Mouse (Mus musculus) bone marrow macrophage, adult 2 months (primary cell): ENCODE measurements around the gene Tacr3.

Experiments used
- CTCF ChIP-seq: IDR thresholded peaks from 2 replicates; pipeline ENCODE4 v1.5.1; 2012; ENCODE audit warnings: low read depth, mild to moderate bottlenecking, low read length, moderate library complexity
- POLR2A ChIP-seq: IDR thresholded peaks from 2 replicates; pipeline ENCODE4 v1.6.1; 2012; ENCODE audit warnings: mild to moderate bottlenecking, low read depth, low read length, borderline replicate concordance

GRCm38 (mm10) chr3:134963461-134963860, 134.7 kb downstream of the Tacr3 start:
- no peak for TF ChIP-seq CTCF
- TF ChIP-seq POLR2A, result no peak
